Comparison of ENCODE assay signal across 8 mouse cellular contexts in genomic region chr16:21245931-21246390, GRCm38 (mm10). TPM values are rescaled to one million over a fixed set of nuclear protein-coding genes. Genes with fewer than 3 reads are reported as not detected.
DNase-seq lines count a peak whose midpoint lies in the region; ATAC-seq and TF ChIP-seq lines count a peak whose summit lies in the region.

No protein-coding gene starts in this region.

- peak overlapping the region; percentile 63 to 94 for H3K4me3 ChIP-seq in MEL (ENCODE audit: control insufficient read depth in 1 of 2, insufficient read depth in 1 of 2, low read depth in 2 of 2, low read length in 2 of 2)
- H3K4me3 ChIP-seq in forebrain, postnatal 0 days (ENCODE audit: low read depth, low read length): peak overlapping the region; percentile 48
- peak overlapping the region; percentile 52 for H3K4me3 ChIP-seq in liver, embryonic 16.5 days (ENCODE audit: low read depth, low read length)
- peak overlapping the region; percentile 45 for H3K4me3 ChIP-seq in neural tube, embryonic 15.5 days (replicated peaks)

- peaks cover 0 to 2% of the 10 kb centered on the region in 2 experiments; a peak in 2 of 4 replicates for H3K27me3 ChIP-seq in MEL (ENCODE audit: control insufficient read depth in 1 of 2, insufficient read depth in 2 of 2, low read length in 2 of 2)
- H3K27me3 ChIP-seq in forebrain, postnatal 0 days (ENCODE audit: insufficient read depth, low read length): peaks cover 23% of the 10 kb centered on the region
- peaks cover 49% of the 10 kb centered on the region for H3K27me3 ChIP-seq in liver, embryonic 16.5 days (ENCODE audit: control insufficient read depth, insufficient read depth, low read depth, low read length)
- H3K27me3 ChIP-seq in neural tube, embryonic 15.5 days (replicated peaks): peaks cover 46% of the 10 kb centered on the region

- no peak for TF ChIP-seq POLR2A in MEL (IDR thresholded peaks at IDR 0.05; ENCODE audit: control insufficient read depth in 1 of 2, insufficient read depth in 1 of 2, low read depth in 1 of 2, low read length in 2 of 2, poor library complexity in 1 of 2)

- no peak overlapping the region for H3K27ac ChIP-seq in MEL (ENCODE audit: control insufficient read depth, low read depth, low read length)
- no peak overlapping the region for H3K27ac ChIP-seq in forebrain, postnatal 0 days (ENCODE audit: low read depth, low read length)
- no peak overlapping the region for H3K27ac ChIP-seq in liver, embryonic 16.5 days (ENCODE audit: low read length)
- peak overlapping the region; percentile 54 for H3K27ac ChIP-seq in neural tube, embryonic 15.5 days (replicated peaks)

- H3K4me2 ChIP-seq in forebrain, postnatal 0 days (ENCODE audit: low read depth): peak overlapping the region; percentile 97
- peak overlapping the region; percentile 77 for H3K4me2 ChIP-seq in liver, embryonic 16.5 days (ENCODE audit: low read depth, low read length)
- H3K4me2 ChIP-seq in neural tube, embryonic 15.5 days: peak overlapping the region; percentile 92

- peak overlapping the region; percentile 78 for H3K9ac ChIP-seq in MEL (ENCODE audit: control insufficient read depth, low read depth, low read length, poor library complexity, severe bottlenecking)
- H3K9ac ChIP-seq in forebrain, postnatal 0 days: peak overlapping the region; percentile 45
- no peak overlapping the region for H3K9ac ChIP-seq in liver, embryonic 16.5 days (ENCODE audit: low read depth, low read length)
- H3K9ac ChIP-seq in neural tube, embryonic 15.5 days (replicated peaks): peak overlapping the region; percentile 39

- peaks cover 0 to 5% of the 10 kb centered on the region in 2 experiments; a peak in 1 of 4 replicates for H3K4me1 ChIP-seq in MEL (ENCODE audit: control insufficient read depth in 1 of 2, insufficient read depth in 2 of 2, low read length in 2 of 2)
- peaks cover 6% of the 10 kb centered on the region; the same call in 1 of the 2 replicates for H3K4me1 ChIP-seq in forebrain, postnatal 0 days (ENCODE audit: insufficient read depth)
- H3K4me1 ChIP-seq in liver, embryonic 16.5 days (ENCODE audit: control insufficient read depth, low read depth, low read length): no peaks in the 10 kb centered on the region; the same call in none of the 2 replicates
- peaks cover 45% of the 10 kb centered on the region for H3K4me1 ChIP-seq in neural tube, embryonic 15.5 days

- H3K79me2 ChIP-seq in MEL (ENCODE audit: control insufficient read depth, insufficient read depth, low read length, poor library complexity): peaks cover 2% of the 10 kb centered on the region; the same call in 1 of the 2 replicates

- intact Hi-C loops in heart, postnatal 36 days (cut with DNase I): loop anchor here (2.0 to 5.0 kb wide), 3 partner anchors 35 to 86 kb away; no protein-coding TSS in a partner anchor

- no peaks in the 10 kb centered on the region for H3K36me3 ChIP-seq in MEL (ENCODE audit: control insufficient read depth in 1 of 2, insufficient read depth in 2 of 2, low read length in 2 of 2)
- H3K36me3 ChIP-seq in forebrain, postnatal 0 days (ENCODE audit: insufficient read depth): no peaks in the 10 kb centered on the region
- no peaks in the 10 kb centered on the region for H3K36me3 ChIP-seq in liver, embryonic 16.5 days (ENCODE audit: control insufficient read depth, insufficient read depth)
- no peaks in the 10 kb centered on the region for H3K36me3 ChIP-seq in neural tube, embryonic 15.5 days

- peak; percentile 84 for DNase-seq in MEL (ENCODE audit: low read depth, low spot score)
- peak; percentile 53 for DNase-seq in cerebellum, adult 11-12 months
- peak; percentile 86 for DNase-seq in forebrain, postnatal 0 days
- DNase-seq in heart, postnatal 36 days: peak; percentile 78 to 80
- peak; percentile 87 for DNase-seq in layer of hippocampus, adult 11-12 months (ENCODE audit: low spot score)
- peak; percentile 68 for DNase-seq in testis, postnatal 14 days (ENCODE audit: low spot score)

- 1% methylated on average over 29 of the region's 29 CpGs for WGBS in forebrain, postnatal 0 days
- under 1% methylated on average over 29 of the region's 29 CpGs for WGBS in liver, embryonic 16.5 days (ENCODE audit: insufficient replicate concordance)
- WGBS in neural tube, embryonic 15.5 days: 0% methylated on average over 25 of the region's 29 CpGs

- TF ChIP-seq RAD21 in MEL (IDR thresholded peaks at IDR 0.05; ENCODE audit: low read depth, low read length): peak; percentile 39

- ATAC-seq in forebrain, postnatal 0 days: peak; percentile 94
- ATAC-seq in liver, embryonic 16.5 days (ENCODE audit: low read depth): peak; percentile 65
- ATAC-seq in neural tube, embryonic 15.5 days (ENCODE audit: low FRiP score): peak; percentile 77

- TF ChIP-seq CTCF in MEL (IDR thresholded peaks at IDR 0.05 in 2 of 3, conservative IDR thresholded peaks at IDR 0.05 in 1 of 3; ENCODE audit: control insufficient read depth in 1 of 3, insufficient read depth in 1 of 3, low read depth in 2 of 3, low read length in 3 of 3, poor library complexity in 1 of 3, severe bottlenecking in 1 of 3): peak; percentile 42 to 79 (median 73); a peak in 5 of 6 replicates
- TF ChIP-seq CTCF in forebrain, postnatal 0 days (IDR thresholded peaks at IDR 0.05; ENCODE audit: low read depth): peak; percentile 74

- no peaks in the 10 kb centered on the region for H3K9me3 ChIP-seq in MEL (replicated peaks; ENCODE audit: insufficient read depth, low read length)
- H3K9me3 ChIP-seq in forebrain, postnatal 0 days (ENCODE audit: low read length): no peaks in the 10 kb centered on the region
- no peaks in the 10 kb centered on the region for H3K9me3 ChIP-seq in liver, embryonic 16.5 days (replicated peaks; ENCODE audit: control insufficient read depth, low read length)
- no peaks in the 10 kb centered on the region for H3K9me3 ChIP-seq in neural tube, embryonic 15.5 days (replicated peaks)

- TF ChIP-seq EP300 in MEL (IDR thresholded peaks at IDR 0.05; ENCODE audit: low read depth in 1 of 2, low read length in 2 of 2): no peak

TF ChIP-seq in MEL, 35 proteins besides CTCF, POLR2A, EP300 and RAD21:
- TF ChIP-seq ZMIZ1 (IDR thresholded peaks at IDR 0.05; ENCODE audit: low read depth, low read length) (no peak), USF2 (IDR thresholded peaks at IDR 0.05; ENCODE audit: borderline replicate concordance in 1 of 2, insufficient read depth in 1 of 2, low read depth in 1 of 2, low read length in 2 of 2) (no peak), CHD1 (IDR thresholded peaks at IDR 0.05; ENCODE audit: low read depth, low read length) (no peak), SMC3 (IDR thresholded peaks at IDR 0.05; ENCODE audit: low read depth, low read length) (peak; percentile 35), CHD2 (IDR thresholded peaks at IDR 0.05; ENCODE audit: low read length) (no peak), RCOR1 (IDR thresholded peaks at IDR 0.05; ENCODE audit: low read depth, low read length) (no peak), TCF12 (IDR thresholded peaks at IDR 0.05; ENCODE audit: low read depth, low read length) (no peak), GABPA (IDR thresholded peaks at IDR 0.05; ENCODE audit: low read depth, low read length) (no peak)

RNA-seq across cellular contexts. Expression of gene Ephb3, which starts 41.4 kb away (rescaled TPM):
- 0.42 and 0.46 TPM in 2 replicates for total RNA-seq in MEL (2012; rRNA removed)
- 1 to 10 TPM in 1 of 2 experiments, not detected in 1; 2.9 TPM for polyA plus RNA-seq in MEL (2012; ENCODE audit: insufficient read depth in 1 of 2, insufficient read length in 2 of 2, low read depth in 1 of 2, low replicate concordance in 2 of 2, missing spikeins in 1 of 2)
- 10.1 and 11.3 TPM in 2 replicates for total RNA-seq in forebrain, postnatal 0 days (2014; rRNA removed)
- 3.3 and 5.8 TPM in 2 replicates for polyA plus RNA-seq in forebrain, postnatal 0 days (2015; fragmentation: Nextera tagmentation; extraction: Ambion mirVana)
- 1 to 10 TPM; 5.7 to 7.5 TPM for total RNA-seq in heart, postnatal 36 days (2021)
- 0.58 and 0.74 TPM in 2 replicates for polyA plus RNA-seq in liver, embryonic 16.5 days (2015; fragmentation: Nextera tagmentation; extraction: Ambion mirVana)
- polyA plus RNA-seq in neural tube, embryonic 15.5 days (2015; fragmentation: Nextera tagmentation; extraction: Ambion mirVana): 12.0 and 14.4 TPM in 2 replicates
